Mouse (Mus musculus): ENCODE data around the gene Gm45716.

The Gm45716 gene

GRCm38 (mm10) chr11:90214246-90214645 is 26.8 kb downstream of the Gm45716 start:
- no peak for DNase-seq (ENCODE audit: low spot score)

- DNase-seq (ENCODE audit: low spot score): no peak
These were observed 32.7 kb downstream of the Gm45716 start for GRCm38 (mm10) chr11:90220022-90220645.

GRCm38 (mm10) chr11:90220750-90221149 is 33.3 kb downstream of the Gm45716 start:
- DNase-seq (ENCODE audit: low spot score): no peak

- no peak for DNase-seq (ENCODE audit: low spot score)
These were observed 37.5 kb downstream of the Gm45716 start for GRCm38 (mm10) chr11:90224914-90225470.

- no peak for DNase-seq (ENCODE audit: low spot score)
These were observed 39.8 kb downstream of the Gm45716 start for GRCm38 (mm10) chr11:90227000-90227922.

- DNase-seq (ENCODE audit: low spot score): no peak
These were observed 40.9 kb downstream of the Gm45716 start for GRCm38 (mm10) chr11:90228251-90228949.

GRCm38 (mm10) chr11:90229800-90230199 is 42.3 kb downstream of the Gm45716 start:
- DNase-seq (ENCODE audit: low spot score): no peak

- DNase-seq (ENCODE audit: low spot score): no peak
These were observed 43.2 kb downstream of the Gm45716 start for GRCm38 (mm10) chr11:90230671-90231070.

GRCm38 (mm10) chr11:90231631-90232030 is 44.1 kb downstream of the Gm45716 start:
- DNase-seq (ENCODE audit: low spot score): no peak

- DNase-seq (ENCODE audit: low spot score): peak; percentile 69
These were observed 45.2 kb downstream of the Gm45716 start for GRCm38 (mm10) chr11:90232685-90233084.

- no peak for DNase-seq (ENCODE audit: low spot score)
These were observed 47.7 kb downstream of the Gm45716 start for GRCm38 (mm10) chr11:90235221-90235620.

- DNase-seq (ENCODE audit: low spot score): no peak
These were observed 50.1 kb downstream of the Gm45716 start for GRCm38 (mm10) chr11:90237616-90238015.

GRCm38 (mm10) chr11:90238657-90239056 is 51.2 kb downstream of the Gm45716 start:
- no peak for DNase-seq (ENCODE audit: low spot score)

- no peak for DNase-seq (ENCODE audit: low spot score)
These were observed 53.3 kb downstream of the Gm45716 start for GRCm38 (mm10) chr11:90240652-90241330.

GRCm38 (mm10) chr11:90241874-90242273 is 54.4 kb downstream of the Gm45716 start:
- DNase-seq (ENCODE audit: low spot score): no peak

- DNase-seq (ENCODE audit: low spot score): no peak
These were observed 55.8 kb downstream of the Gm45716 start for GRCm38 (mm10) chr11:90243300-90243699.

GRCm38 (mm10) chr11:90245630-90246029 is 58.1 kb downstream of the Gm45716 start:
- no peak for DNase-seq (ENCODE audit: low spot score)

- no peak for DNase-seq (ENCODE audit: low spot score)
These were observed 59.2 kb downstream of the Gm45716 start for GRCm38 (mm10) chr11:90246676-90247075.

- DNase-seq (ENCODE audit: low spot score): no peak
These were observed 60.3 kb downstream of the Gm45716 start for GRCm38 (mm10) chr11:90247793-90248192.

- peak; percentile 99 for DNase-seq (ENCODE audit: low spot score)
These were observed 61.7 kb downstream of the Gm45716 start, which contains the start of gene Mmd for GRCm38 (mm10) chr11:90249025-90249650. Gene Mmd (plus strand): TSS chr11:90249456.

- no peak for DNase-seq (ENCODE audit: low spot score)
These were observed 62.2 kb downstream of the Gm45716 start for GRCm38 (mm10) chr11:90249701-90250141.
